Mouse (Mus musculus): ENCODE data around the gene Tcf3. TPM values are rescaled to one million over a fixed set of nuclear protein-coding genes. Genes with fewer than 3 reads are reported as not detected.

Gene Tcf3
- polyA plus RNA-seq, 1 experiment: 1,205 TPM

- TF ChIP-seq GATA1 (IDR thresholded peaks at IDR 0.05; ENCODE audit: low read length): no peak
Observed at GRCm38 (mm10) chr10:80444339-80445045, 11.0 kb upstream of the Tcf3 start.

- no peak for TF ChIP-seq GATA1 (IDR thresholded peaks at IDR 0.05; ENCODE audit: low read length)
Observed at GRCm38 (mm10) chr10:80443575-80444278, 10.3 kb upstream of the Tcf3 start.

- no peak for TF ChIP-seq GATA1 (IDR thresholded peaks at IDR 0.05; ENCODE audit: low read length)
Observed at GRCm38 (mm10) chr10:80442989-80443388, 9.5 kb upstream of the Tcf3 start.

- TF ChIP-seq GATA1 (IDR thresholded peaks at IDR 0.05; ENCODE audit: low read length): no peak
Observed at GRCm38 (mm10) chr10:80441598-80441997, 8.2 kb upstream of the Tcf3 start.

- TF ChIP-seq GATA1 (IDR thresholded peaks at IDR 0.05; ENCODE audit: low read length): no peak
Observed at GRCm38 (mm10) chr10:80440031-80440430, 6.6 kb upstream of the Tcf3 start.

GRCm38 (mm10) chr10:80437973-80438372 is 4.5 kb upstream of the Tcf3 start:
- TF ChIP-seq GATA1 (IDR thresholded peaks at IDR 0.05; ENCODE audit: low read length): no peak

GRCm38 (mm10) chr10:80436276-80436675 is 2.8 kb upstream of the Tcf3 start:
- no peak for TF ChIP-seq GATA1 (IDR thresholded peaks at IDR 0.05; ENCODE audit: low read length)

GRCm38 (mm10) chr10:80435764-80436163 is 2.3 kb upstream of the Tcf3 start:
- TF ChIP-seq GATA1 (IDR thresholded peaks at IDR 0.05; ENCODE audit: low read length): no peak

- no peak for TF ChIP-seq GATA1 (IDR thresholded peaks at IDR 0.05; ENCODE audit: low read length)
Observed at GRCm38 (mm10) chr10:80434823-80435222, 1.4 kb upstream of the Tcf3 start.

- TF ChIP-seq GATA1 (IDR thresholded peaks at IDR 0.05; ENCODE audit: low read length): no peak
Observed at GRCm38 (mm10) chr10:80434233-80434592, 766 bp upstream of the Tcf3 start.

GRCm38 (mm10) chr10:80432936-80433512 is 423 bp downstream of the Tcf3 start:
- no peak for TF ChIP-seq GATA1 (IDR thresholded peaks at IDR 0.05; ENCODE audit: low read length)

GRCm38 (mm10) chr10:80432387-80432785 is 1.1 kb downstream of the Tcf3 start:
- no peak for TF ChIP-seq GATA1 (IDR thresholded peaks at IDR 0.05; ENCODE audit: low read length)

- no peak for TF ChIP-seq GATA1 (IDR thresholded peaks at IDR 0.05; ENCODE audit: low read length)
Observed at GRCm38 (mm10) chr10:80431570-80432386, 1.7 kb downstream of the Tcf3 start.

- TF ChIP-seq GATA1 (IDR thresholded peaks at IDR 0.05; ENCODE audit: low read length): no peak
Observed at GRCm38 (mm10) chr10:80430375-80430980, 3.0 kb downstream of the Tcf3 start.

GRCm38 (mm10) chr10:80429800-80430199 is 3.6 kb downstream of the Tcf3 start:
- TF ChIP-seq GATA1 (IDR thresholded peaks at IDR 0.05; ENCODE audit: low read length): no peak

Measured in G1E-ER4 (cell line).